Comparison of ENCODE assay signal across 9 mouse cellular contexts in the genomic region with DNA sequence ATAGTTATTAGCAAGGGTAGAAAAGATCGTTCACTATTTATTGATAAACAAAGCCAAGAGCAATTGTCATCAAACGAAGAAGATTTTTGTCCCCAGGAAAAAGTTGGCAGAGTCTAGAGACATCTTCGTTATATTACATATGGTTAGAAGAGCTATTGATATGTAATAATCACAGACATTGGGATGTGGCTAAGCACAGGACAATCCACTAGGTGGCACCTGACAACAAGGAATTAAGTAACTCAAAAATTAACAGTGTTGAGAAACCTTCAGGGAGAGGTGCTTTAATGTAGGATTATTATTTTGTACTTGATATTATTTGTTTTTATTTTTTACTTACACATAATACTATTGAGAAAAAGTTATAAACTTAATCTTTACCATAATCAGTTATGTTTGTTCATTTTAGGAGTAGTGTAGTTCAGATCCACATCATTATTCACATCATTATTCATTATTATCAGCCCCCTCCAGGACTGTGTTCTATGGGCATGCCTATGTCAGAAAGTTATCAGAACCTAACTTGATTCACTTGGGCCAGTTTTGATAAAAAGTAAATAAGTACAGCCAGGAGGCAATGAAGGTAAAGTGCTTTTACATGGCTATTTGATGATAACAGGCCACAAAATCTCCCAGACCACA. TPM values are rescaled to one million over a fixed set of nuclear protein-coding genes. Genes with fewer than 3 reads are reported as not detected.
DNase-seq lines count a peak whose midpoint lies in the region; ATAC-seq and TF ChIP-seq lines count a peak whose summit lies in the region.
"Had no signal": no experiment of that assay in that cellular context is flagged by ENCODE, and none has a peak within 500 bp of the region (broad histone marks: within the 10 kb centered on the region; RNA-seq: fewer than 3 reads in every experiment).

No protein-coding gene starts in this region.

- no peak overlapping the region for H3K9ac ChIP-seq in hindbrain, embryonic 11.5 days (ENCODE audit: low read depth, low read length)
- H3K9ac ChIP-seq: liver, embryonic 14.5 days had no signal

- DNase-seq in hindbrain, embryonic 11.5 days (ENCODE audit: low spot score), result peak; percentile 50
- no peak for DNase-seq in hindbrain, embryonic 10.5 days (ENCODE audit: low spot score)
- peak; percentile 1 for DNase-seq in c-Kit-positive CD71-negative TER-119-negative erythroid progenitor cells, embryonic 14.5 days (ENCODE audit: low read depth)
- peak; percentile 15 to 22 for DNase-seq in left cerebral cortex, postnatal 10 days (ENCODE audit: extremely low spot score in 1 of 2, low spot score in 2 of 2)
- DNase-seq in spleen, postnatal 4 days (ENCODE audit: low spot score in 2 of 2), result no peak
- DNase-seq in gastrocnemius, postnatal 4 days (ENCODE audit: low spot score in 2 of 2), result no peak

- H3K4me3 ChIP-seq in hindbrain, embryonic 11.5 days (ENCODE audit: low read depth, low read length), result no peak overlapping the region
- no peak overlapping the region for H3K4me3 ChIP-seq in hindbrain, embryonic 10.5 days
- no peak overlapping the region for H3K4me3 ChIP-seq in E14TG2a.4 (replicated peaks; ENCODE audit: low read length)

- no peaks in the 10 kb centered on the region for H3K27me3 ChIP-seq in hindbrain, embryonic 11.5 days (ENCODE audit: control insufficient read depth, insufficient read depth, low read length)
- H3K27me3 ChIP-seq in hindbrain, embryonic 10.5 days (ENCODE audit: insufficient read depth, poor library complexity, severe bottlenecking), result no peaks in the 10 kb centered on the region
- no peaks in the 10 kb centered on the region for H3K27me3 ChIP-seq in E14TG2a.4 (ENCODE audit: insufficient read depth, low read length)

- H3K4me2 ChIP-seq in hindbrain, embryonic 11.5 days (replicated peaks; ENCODE audit: low read depth, low read length), result no peak overlapping the region

- 57% methylated on average over 3 of the region's 3 CpGs for WGBS in hindbrain, embryonic 11.5 days
- WGBS in hindbrain, embryonic 10.5 days, result 62% methylated on average over 3 of the region's 3 CpGs

- no peaks in the 10 kb centered on the region for H3K4me1 ChIP-seq in hindbrain, embryonic 11.5 days (replicated peaks; ENCODE audit: control insufficient read depth, insufficient read depth, low read length)
- no peaks in the 10 kb centered on the region for H3K4me1 ChIP-seq in hindbrain, embryonic 10.5 days (replicated peaks)
- no peaks in the 10 kb centered on the region for H3K4me1 ChIP-seq in E14TG2a.4 (replicated peaks; ENCODE audit: low read depth, low read length)

- intact Hi-C loops in left cerebral cortex, postnatal 10 days (cut with DNase I), result loop anchor here (5.0 kb wide), 1 partner anchor 169 kb away; no protein-coding TSS in a partner anchor

- no peaks in the 10 kb centered on the region for H3K36me3 ChIP-seq in hindbrain, embryonic 11.5 days (ENCODE audit: control insufficient read depth, insufficient read depth, low read length)
- no peaks in the 10 kb centered on the region for H3K36me3 ChIP-seq in hindbrain, embryonic 10.5 days
- no peaks in the 10 kb centered on the region for H3K36me3 ChIP-seq in E14TG2a.4 (ENCODE audit: insufficient read depth, low read length)

- TF ChIP-seq CTCF in E14TG2a.4 (conservative IDR thresholded peaks at IDR 0.05; ENCODE audit: low read length), result peak; percentile 15; the same call in 1 of the 2 replicates

- peak; percentile 66 for ATAC-seq in hindbrain, embryonic 11.5 days (ENCODE audit: low FRiP score)
- ATAC-seq in megakaryocyte progenitor cell, adult 5-6 weeks (replicated peaks; ENCODE audit: poor library complexity), result no peak

- H3K9me3 ChIP-seq in hindbrain, embryonic 11.5 days (ENCODE audit: control insufficient read depth, low read length), result no peaks in the 10 kb centered on the region
- no peaks in the 10 kb centered on the region for H3K9me3 ChIP-seq in hindbrain, embryonic 10.5 days
- H3K9me3 ChIP-seq in E14TG2a.4 (ENCODE audit: low read length), result no peaks in the 10 kb centered on the region

- H3K27ac ChIP-seq in hindbrain, embryonic 11.5 days (ENCODE audit: low read depth, low read length), result no peak overlapping the region
- H3K27ac ChIP-seq in hindbrain, embryonic 10.5 days, result no peak overlapping the region
- H3K27ac ChIP-seq: liver, embryonic 14.5 days had no signal

RNA-seq across cellular contexts. Expression of a gene that starts 32.7 kb away (rescaled TPM):
- 2.3 and 2.4 TPM in 2 replicates for polyA plus RNA-seq in hindbrain, embryonic 11.5 days (2014; fragmentation: Nextera tagmentation; extraction: Ambion mirVana)
- 1.0 and 1.8 TPM in 2 replicates for polyA plus RNA-seq in hindbrain, embryonic 10.5 days (2016; fragmentation: Nextera tagmentation; extraction: Ambion mirVana)
- 10 to 100 TPM; 54.5 to 57.1 TPM for total RNA-seq in left cerebral cortex, postnatal 10 days (2021)
- not detected in 2 replicates for total RNA-seq in megakaryocyte progenitor cell, adult 5-6 weeks (2015)
- not detected in 2 replicates for total RNA-seq in megakaryocyte progenitor cell, adult 5-6 weeks (2017)
- under 1 TPM in 1 of 2 experiments, not detected in 1; 0.07 TPM for total RNA-seq in gastrocnemius, postnatal 4 days (2021)

Comparison
In these comparisons a context has a peak if more than half of its experiments do, and no peak if none do; other contexts are left out.
1. DNase-seq: peak in hindbrain, embryonic 11.5 days (single experiment), c-Kit-positive CD71-negative TER-119-negative erythroid progenitor cells, embryonic 14.5 days (single experiment) and left cerebral cortex, postnatal 10 days (2 of 2); none in hindbrain, embryonic 10.5 days (single experiment), spleen, postnatal 4 days (0 of 2) and gastrocnemius, postnatal 4 days (0 of 2).
2. RNA of a gene that starts 32.7 kb away (total RNA-seq): 54.5 to 57.1 TPM in left cerebral cortex, postnatal 10 days; 0.07 TPM in gastrocnemius, postnatal 4 days and not detected in megakaryocyte progenitor cell, adult 5-6 weeks; every median in the first group is over 10 times any median in the second.